Mouse (Mus musculus) hindbrain, embryonic 16.5 days (tissue): ENCODE measurements at regions not wholly inside any gene's neighbourhood (a gene's known extent, or its start where the extent isn't known, plus 50 kb on each side); places are given as distances from the start of the nearest gene placed in this dataset.

ENCODE experiments used
- ATAC-seq: fragments of 200-750 bp; cut with Nextera tagmentation; 2 replicates; pipeline ENCODE4 v1.8.0; 2017; ENCODE audit warnings: moderate TSS enrichment, moderate library complexity
- H3K27ac ChIP-seq: fragments of 300-500 bp; sonication (generic); 2 replicates; pipeline ENCODE4 v1.5.1; 2014; ENCODE audit warnings: low read depth, mild to moderate bottlenecking, control low read depth, low read length, moderate library complexity
- H3K27me3 ChIP-seq: fragments of 300-500 bp; sonication (generic); replicated peaks from 2 replicates; pipeline ENCODE4 v1.6.1; 2014; ENCODE audit warnings: low read length; ENCODE audit not compliant: control insufficient read depth, insufficient read depth
- H3K36me3 ChIP-seq: fragments of 300-500 bp; sonication (generic); 2 replicates; pipeline ENCODE4 v1.6.1; 2014; ENCODE audit warnings: mild to moderate bottlenecking, low read length, moderate library complexity, mixed read lengths; ENCODE audit not compliant: control insufficient read depth, insufficient read depth
- H3K4me1 ChIP-seq: fragments of 300-500 bp; sonication (generic); 2 replicates; pipeline ENCODE4 v1.6.1; 2014; ENCODE audit warnings: low read depth, low read length; ENCODE audit not compliant: control insufficient read depth, insufficient read depth
- H3K4me2 ChIP-seq: fragments of 300-500 bp; sonication (generic); 2 replicates; pipeline ENCODE4 v1.6.1; 2014; ENCODE audit warnings: mild to moderate bottlenecking, low read length, control low read depth, moderate library complexity
- H3K4me3 ChIP-seq: fragments of 300-500 bp; sonication (generic); 2 replicates; pipeline ENCODE4 v1.5.1; 2014; ENCODE audit warnings: mild to moderate bottlenecking, low read length, control low read depth, moderate library complexity
- H3K9ac ChIP-seq: fragments of 300-500 bp; sonication (generic); 2 replicates; pipeline ENCODE4 v1.6.1; 2014; ENCODE audit warnings: low read depth, mild to moderate bottlenecking, control low read depth, low read length, moderate library complexity
- H3K9me3 ChIP-seq: fragments of 300-500 bp; sonication (generic); 2 replicates; pipeline ENCODE4 v1.6.1; 2014; ENCODE audit warnings: mild to moderate bottlenecking, low read length, moderate library complexity; ENCODE audit not compliant: control insufficient read depth
- WGBS: fragments of 180-500 bp; shearing (Covaris S2); extraction: QIAGEN DNeasy Blood & Tissue Kit; methylation state at CpG from one replicate; pipeline ENCODE4 v1.1.7; 2014; 5-methylcytosine and 5-hydroxymethylcytosine counted together

DNA sequence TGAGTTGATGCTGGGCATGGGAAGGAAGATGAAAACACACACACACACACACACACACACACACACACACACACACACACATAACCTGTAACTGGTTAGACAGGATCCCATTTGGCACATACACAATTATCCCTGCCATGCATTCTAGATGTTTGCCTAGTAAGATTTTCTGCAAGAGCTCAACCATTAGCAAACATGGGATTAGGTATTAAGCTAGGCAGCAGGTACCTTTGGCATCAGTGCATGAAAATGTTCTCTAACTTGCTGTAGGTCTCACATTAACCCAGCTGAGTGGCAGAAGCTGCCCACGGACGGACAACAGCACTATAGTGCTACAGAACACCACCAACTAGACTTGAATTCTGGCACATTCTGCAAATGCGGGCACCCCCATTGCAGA lies 413.8 kb upstream of the Tmpo start:
- Histone ChIP-seq H3K4me2 (no peak overlapping the region), H3K9me3 (no peaks in the 10 kb centered on the region), H3K36me3 (no peaks in the 10 kb centered on the region), H3K27ac (no peak overlapping the region), H3K4me1 (peaks cover 10% of the 10 kb centered on the region), H3K4me3 (no peak overlapping the region), H3K27me3 (no peaks in the 10 kb centered on the region), H3K9ac (no peak overlapping the region)
- whole genome bisulfite sequencing, result 94% methylated on average over 3 of the region's 3 CpGs
- no peak for ATAC-seq

DNA sequence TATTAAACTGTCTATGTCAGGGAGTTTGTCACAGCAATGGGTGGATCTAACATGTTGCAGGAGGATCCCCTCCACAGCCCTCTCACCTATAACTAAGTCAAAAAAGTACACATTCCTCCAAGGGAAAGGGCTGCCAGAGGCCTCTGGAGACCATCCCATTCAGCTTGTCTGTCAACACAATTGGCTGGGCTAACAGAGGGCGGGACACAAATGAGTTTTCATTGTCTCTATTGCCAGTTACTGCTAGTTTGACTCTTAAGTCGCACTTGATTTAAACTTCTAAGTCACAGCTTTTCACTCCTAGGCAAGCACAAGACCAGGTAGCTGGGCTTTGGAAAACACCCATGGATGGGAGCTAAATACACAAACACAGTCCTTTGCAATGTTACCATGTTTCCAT lies 412.3 kb upstream of the Tmpo start:
- H3K27me3 ChIP-seq, result no peaks in the 10 kb centered on the region
- no peak overlapping the region for H3K9ac ChIP-seq
- ATAC-seq, result no peak
- H3K4me2 ChIP-seq, result no peak overlapping the region
- WGBS, result 88% methylated on average over 2 of the region's 2 CpGs
- H3K4me1 ChIP-seq, result peaks cover 10% of the 10 kb centered on the region
- no peaks in the 10 kb centered on the region for H3K9me3 ChIP-seq
- no peak overlapping the region for H3K4me3 ChIP-seq
- no peaks in the 10 kb centered on the region for H3K36me3 ChIP-seq
- no peak overlapping the region for H3K27ac ChIP-seq

DNA sequence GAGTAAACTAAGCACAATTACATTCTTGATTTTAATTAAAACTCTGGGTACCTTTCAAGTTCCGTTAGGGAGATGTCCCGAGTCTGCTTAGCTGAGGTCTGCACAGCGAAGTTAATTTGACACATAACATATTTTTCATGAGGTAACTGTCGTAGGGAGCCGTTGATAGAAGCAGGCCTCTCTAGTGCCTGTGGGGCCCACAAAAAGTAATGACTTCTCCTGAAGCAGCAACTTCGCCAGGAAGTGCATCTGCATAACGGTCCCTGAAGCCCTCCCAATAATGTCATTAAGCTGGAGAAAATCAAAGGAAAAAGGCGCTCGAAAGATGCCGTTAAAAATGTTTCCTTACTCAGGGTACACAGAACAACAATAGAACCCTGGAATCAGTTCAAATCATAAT lies 410.7 kb upstream of the Tmpo start:
- Histone ChIP-seq H3K4me1 (peaks cover 10% of the 10 kb centered on the region), H3K4me2 (no peak overlapping the region), H3K9me3 (no peaks in the 10 kb centered on the region), H3K9ac (no peak overlapping the region), H3K27me3 (no peaks in the 10 kb centered on the region), H3K4me3 (no peak overlapping the region), H3K36me3 (no peaks in the 10 kb centered on the region), H3K27ac (no peak overlapping the region)
- WGBS, result 33% methylated on average over 10 of the region's 10 CpGs
- peak; percentile 75 for ATAC-seq

DNA sequence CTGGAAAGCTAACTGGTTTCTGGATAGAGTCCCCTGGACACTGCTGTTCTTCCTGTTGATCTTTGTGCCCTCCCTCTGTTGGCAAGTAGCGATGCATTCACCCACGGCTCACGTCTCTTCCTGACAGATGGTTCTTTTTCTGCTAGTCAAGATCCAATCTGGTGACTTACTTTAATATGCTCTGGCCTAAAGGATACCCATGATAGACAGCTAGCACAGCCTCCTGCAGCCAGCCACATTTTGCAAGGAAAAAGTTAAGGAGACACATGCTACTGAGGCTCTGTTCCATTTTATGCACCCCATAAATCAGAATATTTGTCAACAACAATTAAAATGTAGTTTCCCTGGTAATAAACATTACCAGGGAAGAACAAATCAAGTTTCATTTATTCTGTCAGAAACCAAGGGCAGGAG lies 410.3 kb upstream of the Tmpo start:
- Histone ChIP-seq H3K27ac (no peak overlapping the region), H3K9ac (no peak overlapping the region), H3K27me3 (no peaks in the 10 kb centered on the region), H3K4me3 (no peak overlapping the region), H3K36me3 (no peaks in the 10 kb centered on the region), H3K4me2 (no peak overlapping the region), H3K9me3 (no peaks in the 10 kb centered on the region), H3K4me1 (peaks cover 10% of the 10 kb centered on the region)
- 10% methylated on average over 3 of the region's 3 CpGs for WGBS
- ATAC-seq, result peak; percentile 84

DNA sequence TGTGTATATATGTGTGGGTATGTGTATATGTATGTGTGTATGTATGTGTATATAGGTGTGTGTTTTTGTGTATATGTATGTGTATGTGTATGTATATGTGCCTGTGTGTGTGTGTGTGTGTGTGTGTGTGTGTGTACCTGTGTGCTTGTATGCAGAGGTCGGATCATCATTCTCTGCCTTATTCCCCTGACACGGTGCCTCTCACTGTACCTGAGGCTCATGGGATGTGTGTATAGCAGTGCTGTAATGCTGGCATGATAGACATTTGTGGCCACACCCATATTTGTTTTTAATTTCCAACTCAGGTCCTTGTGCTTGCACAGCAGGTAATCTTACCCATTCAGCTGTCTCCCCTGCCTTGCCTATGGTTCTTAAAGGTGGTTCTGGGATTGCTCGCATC lies 402.1 kb upstream of the Tmpo start:
- H3K36me3 ChIP-seq, result no peaks in the 10 kb centered on the region
- H3K27me3 ChIP-seq, result no peaks in the 10 kb centered on the region
- WGBS, result 97% methylated on average over 3 of the region's 3 CpGs
- H3K4me2 ChIP-seq, result no peak overlapping the region
- no peaks in the 10 kb centered on the region; the same call in 1 of the 2 replicates for H3K4me1 ChIP-seq
- H3K4me3 ChIP-seq, result no peak overlapping the region
- no peak overlapping the region for H3K27ac ChIP-seq
- ATAC-seq, result no peak
- H3K9me3 ChIP-seq, result no peaks in the 10 kb centered on the region
- no peak overlapping the region for H3K9ac ChIP-seq

DNA sequence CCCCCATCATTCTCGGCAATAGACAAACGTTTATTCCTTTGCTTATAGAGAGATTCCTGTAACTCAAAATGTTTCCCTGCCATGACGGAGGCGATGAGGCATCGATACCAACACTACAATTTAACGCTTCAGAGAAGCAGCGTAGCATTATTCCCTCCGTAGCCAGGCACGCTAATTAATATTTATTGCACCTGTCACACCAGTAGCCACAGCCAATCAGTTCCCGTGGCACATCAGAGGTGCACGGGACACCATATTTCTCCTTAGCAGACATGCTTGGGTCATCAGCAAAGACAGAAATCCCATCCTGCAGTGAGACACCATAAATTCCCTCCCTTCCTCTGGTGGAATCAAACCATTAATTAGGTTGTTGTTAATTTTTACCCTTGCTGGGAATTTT lies 399.8 kb upstream of the Tmpo start:
- 41% methylated on average over 11 of the region's 11 CpGs for WGBS

DNA sequence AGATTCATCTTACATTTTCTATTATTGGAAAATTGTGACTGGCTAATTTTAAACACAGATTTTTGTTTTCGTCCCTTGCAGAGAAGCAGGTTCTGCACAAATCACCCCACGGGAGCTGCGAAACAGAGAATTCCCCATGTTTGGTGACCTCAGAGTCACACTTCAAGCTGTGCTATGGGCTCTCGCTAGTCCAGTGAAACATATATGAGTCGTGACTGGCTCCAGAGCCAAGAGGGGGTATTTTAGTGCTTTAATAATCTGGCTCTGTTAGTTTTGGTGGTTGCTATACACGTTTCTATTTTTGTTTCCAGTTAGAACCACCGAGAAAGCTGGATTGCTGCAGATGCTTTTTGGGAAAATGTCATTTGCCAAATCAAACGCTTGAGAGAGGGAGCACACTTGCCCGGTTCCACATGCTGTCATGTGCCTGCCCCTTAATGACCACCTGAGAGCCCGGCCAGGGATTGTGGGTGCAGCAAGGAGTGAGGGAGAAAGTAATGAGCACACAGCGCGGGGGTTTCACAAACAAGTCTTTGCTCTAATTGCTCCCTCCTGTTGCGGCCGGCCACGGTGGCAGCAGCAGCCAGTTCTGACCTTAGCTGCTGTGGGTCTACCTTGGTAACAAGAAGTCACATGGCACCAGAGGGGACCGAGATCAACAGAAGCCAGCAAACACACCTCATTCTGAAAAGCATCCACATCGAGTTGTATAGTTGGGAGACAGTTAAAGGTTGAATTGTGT lies 394.4 kb upstream of the Tmpo start:
- Histone ChIP-seq H3K4me1 (no peaks in the 10 kb centered on the region), H3K9ac (no peak overlapping the region), H3K27me3 (no peaks in the 10 kb centered on the region), H3K36me3 (no peaks in the 10 kb centered on the region), H3K27ac (no peak overlapping the region), H3K4me3 (no peak overlapping the region), H3K9me3 (no peaks in the 10 kb centered on the region), H3K4me2 (no peak overlapping the region)
- ATAC-seq, result no peak
- 66% methylated on average over 17 of the region's 17 CpGs for WGBS

More for the DNA sequence above, 399.8 kb upstream of the Tmpo start:
- H3K36me3 ChIP-seq, result no peaks in the 10 kb centered on the region
- H3K27me3 ChIP-seq, result no peaks in the 10 kb centered on the region
- H3K4me1 ChIP-seq, result no peaks in the 10 kb centered on the region; the same call in 1 of the 2 replicates
- H3K9ac ChIP-seq, result no peak overlapping the region
- H3K4me2 ChIP-seq, result peak overlapping the region; percentile 18; the same call in 1 of the 2 replicates
- no peak overlapping the region for H3K4me3 ChIP-seq
- no peak for ATAC-seq
- H3K27ac ChIP-seq, result no peak overlapping the region
- no peaks in the 10 kb centered on the region for H3K9me3 ChIP-seq

DNA sequence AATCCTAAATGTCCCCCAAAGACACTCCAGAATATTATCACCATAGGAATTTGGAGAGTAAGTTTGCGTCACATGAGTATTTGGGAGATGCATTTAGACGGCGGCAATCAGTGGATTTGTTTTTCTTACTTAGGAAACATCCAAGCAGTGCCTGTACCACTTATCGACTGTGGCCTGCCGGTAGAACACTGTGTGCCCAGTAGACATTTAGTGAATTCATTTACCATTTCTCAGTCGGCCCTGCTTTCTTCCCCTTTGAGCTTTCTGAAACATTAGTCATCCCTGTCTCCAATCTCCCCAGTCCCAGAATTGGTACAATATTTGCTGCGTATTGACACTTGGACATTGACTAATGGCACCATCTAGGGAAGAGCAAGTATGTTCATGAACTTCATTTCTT lies 391.7 kb upstream of the Tmpo start:
- Histone ChIP-seq H3K9ac (no peak overlapping the region), H3K4me1 (no peaks in the 10 kb centered on the region), H3K36me3 (no peaks in the 10 kb centered on the region), H3K4me3 (no peak overlapping the region), H3K9me3 (no peaks in the 10 kb centered on the region), H3K4me2 (no peak overlapping the region), H3K27ac (no peak overlapping the region), H3K27me3 (no peaks in the 10 kb centered on the region)
- ATAC-seq, result no peak
- WGBS, result 64% methylated on average over 7 of the region's 7 CpGs

DNA sequence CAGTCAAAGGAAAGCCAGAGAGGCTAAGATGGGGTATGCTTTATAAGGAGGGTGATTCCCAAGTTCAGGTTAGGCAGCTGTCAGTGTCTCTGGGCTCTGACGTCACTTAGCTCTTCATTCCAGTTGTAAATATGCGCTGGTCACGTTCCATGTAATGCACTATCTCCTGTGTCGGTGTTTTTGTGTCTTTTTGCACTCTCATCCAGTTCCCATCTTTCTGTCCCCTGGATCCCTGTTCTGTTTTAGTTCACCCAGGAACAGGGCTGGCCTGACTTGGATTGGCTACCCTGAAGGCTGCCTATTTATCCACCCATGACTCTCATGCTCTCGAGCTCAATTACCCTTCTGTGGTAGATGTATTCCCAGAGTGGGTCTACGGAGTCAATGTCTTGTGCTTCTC lies 387.9 kb upstream of the Tmpo start:
- H3K27me3 ChIP-seq, result no peaks in the 10 kb centered on the region
- ATAC-seq, result no peak
- no peaks in the 10 kb centered on the region for H3K36me3 ChIP-seq
- H3K9me3 ChIP-seq, result no peaks in the 10 kb centered on the region
- no peak overlapping the region for H3K4me2 ChIP-seq
- no peak overlapping the region for H3K4me3 ChIP-seq
- H3K9ac ChIP-seq, result no peak overlapping the region
- H3K4me1 ChIP-seq, result no peaks in the 10 kb centered on the region
- H3K27ac ChIP-seq, result no peak overlapping the region
- 82% methylated on average over 6 of the region's 6 CpGs for WGBS
